Mouse (Mus musculus): Measurements from ENCODE around the gene 9430097D07Rik. TPM values are rescaled to one million over a fixed set of nuclear protein-coding genes. Genes with fewer than 3 reads are reported as not detected.

The 9430097D07Rik gene
- polyA plus RNA-seq, 1 experiment from 2014 or later, result not detected

DNA sequence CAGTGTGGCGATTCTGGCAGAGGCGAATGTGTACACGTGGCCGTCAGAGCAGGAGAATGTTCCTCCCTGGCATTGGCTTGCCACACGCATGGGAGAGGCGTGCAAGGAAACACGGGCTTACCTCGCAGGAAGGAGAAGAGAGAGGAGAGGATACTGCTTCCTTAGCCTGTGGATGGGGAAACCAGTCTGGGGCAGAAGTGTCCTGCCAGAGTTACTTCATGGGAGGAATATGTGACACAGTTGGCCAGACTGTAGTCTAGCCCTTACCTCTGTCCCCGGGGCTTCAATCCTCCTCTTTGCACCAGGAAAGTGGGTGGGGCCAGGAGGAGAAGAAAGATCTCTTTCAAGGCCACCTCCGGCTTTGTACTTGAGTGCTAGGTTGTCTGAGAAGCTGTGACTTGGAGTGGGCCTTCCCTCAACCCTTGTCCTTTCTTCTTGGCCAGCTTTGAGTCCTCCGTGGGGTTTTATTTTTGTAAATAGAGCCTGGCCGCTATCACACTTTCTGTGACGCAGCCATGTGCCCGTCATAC lies 36.0 kb downstream of the 9430097D07Rik start:
- Histone ChIP-seq H3K4me2 (ENCODE audit: low read depth, low read length) (peak overlapping the region; percentile 18; the same call in 1 of the 2 replicates), H3K4me3 (ENCODE audit: low read length) (no peak overlapping the region), H3K9ac (ENCODE audit: low read length) (peak overlapping the region; percentile 2; the same call in 1 of the 2 replicates), H3K36me3 (ENCODE audit: control insufficient read depth, insufficient read depth, low read length) (no peaks in the 10 kb centered on the region), H3K27me3 (ENCODE audit: control insufficient read depth, insufficient read depth, low read depth, low read length) (no peaks in the 10 kb centered on the region), H3K9me3 (ENCODE audit: control insufficient read depth, low read length) (no peaks in the 10 kb centered on the region), H3K4me1 (replicated peaks; ENCODE audit: control insufficient read depth, insufficient read depth, low read length) (peaks cover 61% of the 10 kb centered on the region), H3K27ac (ENCODE audit: low read length) (peak overlapping the region; percentile 63)
- WGBS, result 40% methylated on average over 14 of the region's 14 CpGs
- ATAC-seq (ENCODE audit: low read depth), result no peak

- Histone ChIP-seq H3K27me3 (ENCODE audit: control insufficient read depth, insufficient read depth, low read depth, low read length) (no peaks in the 10 kb centered on the region), H3K36me3 (ENCODE audit: control insufficient read depth, insufficient read depth, low read length) (no peaks in the 10 kb centered on the region), H3K9ac (ENCODE audit: low read length) (peak overlapping the region; percentile 92; the same call in 1 of the 2 replicates), H3K27ac (ENCODE audit: low read length) (peak overlapping the region; percentile 98), H3K4me3 (ENCODE audit: low read length) (peak overlapping the region; percentile 87), H3K9me3 (ENCODE audit: control insufficient read depth, low read length) (no peaks in the 10 kb centered on the region), H3K4me1 (replicated peaks; ENCODE audit: control insufficient read depth, insufficient read depth, low read length) (peaks cover 70% of the 10 kb centered on the region), H3K4me2 (ENCODE audit: low read depth, low read length) (peak overlapping the region; percentile 87)
- no peak for ATAC-seq (ENCODE audit: low read depth)
- 47% methylated on average over 4 of the region's 4 CpGs for WGBS
These were observed 37.0 kb downstream of the 9430097D07Rik start for GRCm38 (mm10) chr2:32538461-32538860.

GRCm38 (mm10) chr2:32537941-32538340 lies 37.5 kb downstream of the 9430097D07Rik start:
- Histone ChIP-seq H3K4me3 (ENCODE audit: low read length) (peak overlapping the region; percentile 87), H3K27me3 (ENCODE audit: control insufficient read depth, insufficient read depth, low read depth, low read length) (no peaks in the 10 kb centered on the region), H3K9me3 (ENCODE audit: control insufficient read depth, low read length) (no peaks in the 10 kb centered on the region), H3K27ac (ENCODE audit: low read length) (peak overlapping the region; percentile 98), H3K4me1 (replicated peaks; ENCODE audit: control insufficient read depth, insufficient read depth, low read length) (peaks cover 69% of the 10 kb centered on the region), H3K9ac (ENCODE audit: low read length) (peak overlapping the region; percentile 92), H3K36me3 (ENCODE audit: control insufficient read depth, insufficient read depth, low read length) (no peaks in the 10 kb centered on the region), H3K4me2 (ENCODE audit: low read depth, low read length) (peak overlapping the region; percentile 87)
- 41% methylated on average over 5 of the region's 5 CpGs for WGBS
- ATAC-seq (ENCODE audit: low read depth), result no peak

- Histone ChIP-seq H3K9ac (ENCODE audit: low read length) (peak overlapping the region; percentile 92), H3K27ac (ENCODE audit: low read length) (peak overlapping the region; percentile 98), H3K9me3 (ENCODE audit: control insufficient read depth, low read length) (no peaks in the 10 kb centered on the region), H3K4me1 (replicated peaks; ENCODE audit: control insufficient read depth, insufficient read depth, low read length) (peaks cover 68% of the 10 kb centered on the region), H3K36me3 (ENCODE audit: control insufficient read depth, insufficient read depth, low read length) (no peaks in the 10 kb centered on the region), H3K27me3 (ENCODE audit: control insufficient read depth, insufficient read depth, low read depth, low read length) (no peaks in the 10 kb centered on the region), H3K4me2 (ENCODE audit: low read depth, low read length) (peak overlapping the region; percentile 87), H3K4me3 (ENCODE audit: low read length) (peak overlapping the region; percentile 87)
- 4% methylated on average over 9 of the region's 9 CpGs for WGBS
- ATAC-seq (ENCODE audit: low read depth), result no peak
These were observed 38.1 kb downstream of the 9430097D07Rik start for GRCm38 (mm10) chr2:32537360-32537905.

- Histone ChIP-seq H3K9me3 (ENCODE audit: control insufficient read depth, low read length) (no peaks in the 10 kb centered on the region), H3K4me2 (ENCODE audit: low read depth, low read length) (peak overlapping the region; percentile 87), H3K4me1 (replicated peaks; ENCODE audit: control insufficient read depth, insufficient read depth, low read length) (peaks cover 67% of the 10 kb centered on the region), H3K27me3 (ENCODE audit: control insufficient read depth, insufficient read depth, low read depth, low read length) (no peaks in the 10 kb centered on the region), H3K27ac (ENCODE audit: low read length) (peak overlapping the region; percentile 98), H3K9ac (ENCODE audit: low read length) (peak overlapping the region; percentile 92), H3K4me3 (ENCODE audit: low read length) (peak overlapping the region; percentile 87), H3K36me3 (ENCODE audit: control insufficient read depth, insufficient read depth, low read length) (no peaks in the 10 kb centered on the region)
- WGBS, result 3% methylated on average over 11 of the region's 11 CpGs
- ATAC-seq (ENCODE audit: low read depth), result no peak
These were observed 38.7 kb downstream of the 9430097D07Rik start for GRCm38 (mm10) chr2:32536634-32537359.

DNA sequence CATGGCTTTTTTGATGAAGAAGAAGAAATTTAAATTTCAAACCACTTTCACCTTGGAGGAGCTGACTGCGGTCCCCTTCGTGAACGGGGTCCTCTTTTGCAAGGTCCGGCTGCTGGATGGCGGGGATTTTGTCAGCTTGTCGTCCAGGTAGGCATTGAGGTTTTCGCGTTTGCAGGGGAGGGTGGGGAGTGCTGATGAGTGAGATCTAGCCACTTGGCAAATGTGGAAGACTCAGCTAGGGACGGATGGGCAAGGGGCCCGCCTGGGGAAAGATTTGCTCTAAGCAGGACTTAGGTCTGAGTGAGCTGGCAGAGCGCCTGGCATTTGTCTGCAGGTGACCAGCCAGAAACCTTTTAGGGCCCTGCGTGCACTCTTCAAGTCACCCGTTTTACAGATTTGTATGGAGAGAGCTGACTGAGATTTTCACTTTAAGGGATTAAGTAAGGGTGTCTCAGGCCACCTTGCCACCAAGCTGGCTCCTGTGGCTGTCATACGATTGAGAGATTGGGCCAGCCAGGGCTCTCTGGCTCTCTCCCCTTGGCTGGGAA lies 39.3 kb downstream of the 9430097D07Rik start:
- H3K27ac ChIP-seq (ENCODE audit: low read length), result peak overlapping the region; percentile 98
- peaks cover 61% of the 10 kb centered on the region for H3K4me1 ChIP-seq (replicated peaks; ENCODE audit: control insufficient read depth, insufficient read depth, low read length)
- under 1% methylated on average over 14 of the region's 14 CpGs for WGBS
- H3K4me3 ChIP-seq (ENCODE audit: low read length), result peak overlapping the region; percentile 87
- H3K36me3 ChIP-seq (ENCODE audit: control insufficient read depth, insufficient read depth, low read length), result no peaks in the 10 kb centered on the region
- H3K9ac ChIP-seq (ENCODE audit: low read length), result peak overlapping the region; percentile 92
- no peaks in the 10 kb centered on the region for H3K9me3 ChIP-seq (ENCODE audit: control insufficient read depth, low read length)
- ATAC-seq (ENCODE audit: low read depth), result no peak
- peak overlapping the region; percentile 87 for H3K4me2 ChIP-seq (ENCODE audit: low read depth, low read length)
- H3K27me3 ChIP-seq (ENCODE audit: control insufficient read depth, insufficient read depth, low read depth, low read length), result no peaks in the 10 kb centered on the region

DNA sequence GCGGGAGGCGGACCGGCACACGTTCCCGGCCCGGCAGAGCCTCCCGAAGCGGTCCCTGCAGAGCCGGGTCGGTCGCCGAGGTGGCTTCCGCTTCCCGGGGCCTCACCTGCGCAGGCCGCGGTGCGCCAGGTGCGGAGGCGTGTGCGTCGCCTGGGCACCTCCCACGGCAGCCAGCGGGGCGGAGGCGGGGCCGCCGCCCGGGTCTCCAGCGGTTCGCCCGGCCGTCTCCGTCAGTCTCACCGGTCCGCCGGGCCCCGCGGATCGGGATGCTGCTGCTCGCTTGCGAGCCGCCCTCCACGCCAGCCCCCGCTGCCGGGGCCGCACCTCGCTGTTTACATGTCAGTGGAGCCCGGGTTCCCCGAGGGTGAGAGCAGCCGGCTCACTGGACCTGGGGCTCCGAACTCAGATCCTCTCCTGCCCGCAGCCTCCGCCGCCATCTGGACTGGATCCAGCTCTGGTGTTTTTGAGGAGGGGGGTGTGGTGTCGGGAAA lies 39.9 kb downstream of the 9430097D07Rik start:
- Histone ChIP-seq H3K9me3 (ENCODE audit: control insufficient read depth, low read length) (no peaks in the 10 kb centered on the region), H3K36me3 (ENCODE audit: control insufficient read depth, insufficient read depth, low read length) (no peaks in the 10 kb centered on the region), H3K4me2 (ENCODE audit: low read depth, low read length) (peak overlapping the region; percentile 87), H3K27me3 (ENCODE audit: control insufficient read depth, insufficient read depth, low read depth, low read length) (no peaks in the 10 kb centered on the region), H3K4me3 (ENCODE audit: low read length) (peak overlapping the region; percentile 87), H3K9ac (ENCODE audit: low read length) (peak overlapping the region; percentile 92), H3K4me1 (replicated peaks; ENCODE audit: control insufficient read depth, insufficient read depth, low read length) (peaks cover 55% of the 10 kb centered on the region), H3K27ac (ENCODE audit: low read length) (peak overlapping the region; percentile 98)
- 0% methylated on average over 28 of the region's 56 CpGs for WGBS
- ATAC-seq (ENCODE audit: low read depth), result peak; percentile 60

GRCm38 (mm10) chr2:32534733-32535471 lies 40.6 kb downstream of the 9430097D07Rik start, which contains the start of gene Fam102a:
Fam102a (plus strand) TSS chr2:32535332.
- H3K27ac ChIP-seq (ENCODE audit: low read length), result peak within 1 kb of the TSS; percentile 98
- ATAC-seq (ENCODE audit: low read depth), result peak; percentile 95
- peak within 1 kb of the TSS; percentile 87 for H3K4me3 ChIP-seq (ENCODE audit: low read length)
- peak within 1 kb of the TSS; percentile 92 for H3K9ac ChIP-seq (ENCODE audit: low read length)
- WGBS, result under 1% methylated on average over 59 of the region's 67 CpGs
- peaks cover 49% of the 10 kb centered on the region for H3K4me1 ChIP-seq (replicated peaks; ENCODE audit: control insufficient read depth, insufficient read depth, low read length)
- peak within 1 kb of the TSS; percentile 87 for H3K4me2 ChIP-seq (ENCODE audit: low read depth, low read length)
- no peaks in the 10 kb centered on the region for H3K36me3 ChIP-seq (ENCODE audit: control insufficient read depth, insufficient read depth, low read length)
- no peaks in the 10 kb centered on the region for H3K27me3 ChIP-seq (ENCODE audit: control insufficient read depth, insufficient read depth, low read depth, low read length)
- no peaks in the 10 kb centered on the region for H3K9me3 ChIP-seq (ENCODE audit: control insufficient read depth, low read length)
